Mouse (Mus musculus) liver, embryonic 14.5 days (tissue): ENCODE measurements around the gene Emid1. TPM values are rescaled to one million over a fixed set of nuclear protein-coding genes. Genes with fewer than 3 reads are reported as not detected.

Experiments
- ATAC-seq: fragments of 200-750 bp; cut with Nextera tagmentation; 2 replicates; pipeline ENCODE4 v1.8.0; 2017; ENCODE audit warnings: moderate number of reproducible peaks, mild to moderate bottlenecking, moderate library complexity; ENCODE audit not compliant: insufficient read depth
- DNase-seq, 3 experiments: peaks; one replicate each; pipeline ENCODE4 v3.0.0-alpha.2; 2012 to 2013; ENCODE audit warnings: low read depth in 3 of 3, low spot score in 3 of 3
- H3K27ac ChIP-seq: fragments of 300-500 bp; sonication (generic); 2 replicates; pipeline ENCODE4 v1.5.1; 2014; ENCODE audit warnings: moderate library complexity, mild to moderate bottlenecking, control low read depth, inconsistent platforms
- H3K27me3 ChIP-seq: fragments of 300-500 bp; sonication (generic); 2 replicates; pipeline ENCODE4 v1.6.1; 2014; ENCODE audit warnings: mild to moderate bottlenecking, low read length, moderate library complexity; ENCODE audit not compliant: control insufficient read depth, insufficient read depth
- H3K36me3 ChIP-seq: fragments of 300-500 bp; sonication (generic); replicated peaks from 2 replicates; pipeline ENCODE4 v1.6.1; 2014; ENCODE audit warnings: low read depth; ENCODE audit not compliant: control insufficient read depth, insufficient read depth
- H3K4me1 ChIP-seq, 2 experiments: fragments of 200-500 bp in 1 of 2; fragments of 300-500 bp in 1 of 2; sonication (generic) in 1 of 2; replicated peaks; 2 replicates each; pipeline ENCODE4 v1.6.1; 2012 to 2014; ENCODE audit warnings: antibody characterized with exemption in 1 of 2, inconsistent platforms in 1 of 2, low read length in 1 of 2; ENCODE audit not compliant: control insufficient read depth in 2 of 2, insufficient read depth in 2 of 2
- H3K4me2 ChIP-seq: fragments of 300-500 bp; sonication (generic); 2 replicates; pipeline ENCODE4 v1.6.1; 2014; ENCODE audit warnings: low read depth, mild to moderate bottlenecking, control low read depth, moderate library complexity
- H3K4me3 ChIP-seq, 2 experiments: fragments of 200-500 bp in 1 of 2; fragments of 300-500 bp in 1 of 2; sonication (generic) in 1 of 2; 2 replicates each; pipeline ENCODE4 v1.5.1; 2012 to 2014; ENCODE audit warnings: low read depth in 2 of 2, low read length in 2 of 2, mild to moderate bottlenecking in 2 of 2, control low read depth in 1 of 2, inconsistent platforms in 1 of 2, moderate library complexity in 1 of 2; ENCODE audit not compliant: insufficient read depth in 1 of 2
- H3K9ac ChIP-seq: fragments of 300-500 bp; sonication (generic); replicated peaks from 2 replicates; pipeline ENCODE4 v1.6.1; 2014; ENCODE audit warnings: mild to moderate bottlenecking, control low read depth, moderate library complexity
- H3K9me3 ChIP-seq: fragments of 300-500 bp; sonication (generic); 2 replicates; pipeline ENCODE4 v1.6.1; 2016; ENCODE audit warnings: low read length, mixed read lengths; ENCODE audit not compliant: control insufficient read depth
- CTCF ChIP-seq: IDR thresholded peaks from 2 replicates; pipeline ENCODE4 v1.5.1; 2016; ENCODE audit warnings: antibody characterized with exemption, low read depth, control low read depth
- EP300 ChIP-seq: IDR thresholded peaks from 2 replicates; pipeline ENCODE4 v1.6.1; 2016; ENCODE audit warnings: antibody characterized with exemption, low read depth
- WGBS: fragments of 180-500 bp; shearing (Covaris S2); extraction: QIAGEN DNeasy Blood & Tissue Kit; methylation state at CpG from one replicate; pipeline ENCODE4 v1.1.7; 2014; ENCODE audit not compliant: insufficient replicate concordance; 5-methylcytosine and 5-hydroxymethylcytosine counted together
- polyA plus RNA-seq, 2 experiments: library from polyadenylated mRNA; depleted of rRNA in 1 of 2; stranded (reverse) in 1 of 2; unstranded in 1 of 2; fragments of >200 nt; fragmentation: Nextera tagmentation in 1 of 2; extraction: Ambion mirVana in 1 of 2; gene quantifications; 2 replicates each; pipeline versions ENCODE4 v1.2.1 to v1.2.3; 2012 to 2014

Emid1 gene
- polyA plus RNA-seq, 2 experiments: 1.3 to 1.5 TPM

DNA sequence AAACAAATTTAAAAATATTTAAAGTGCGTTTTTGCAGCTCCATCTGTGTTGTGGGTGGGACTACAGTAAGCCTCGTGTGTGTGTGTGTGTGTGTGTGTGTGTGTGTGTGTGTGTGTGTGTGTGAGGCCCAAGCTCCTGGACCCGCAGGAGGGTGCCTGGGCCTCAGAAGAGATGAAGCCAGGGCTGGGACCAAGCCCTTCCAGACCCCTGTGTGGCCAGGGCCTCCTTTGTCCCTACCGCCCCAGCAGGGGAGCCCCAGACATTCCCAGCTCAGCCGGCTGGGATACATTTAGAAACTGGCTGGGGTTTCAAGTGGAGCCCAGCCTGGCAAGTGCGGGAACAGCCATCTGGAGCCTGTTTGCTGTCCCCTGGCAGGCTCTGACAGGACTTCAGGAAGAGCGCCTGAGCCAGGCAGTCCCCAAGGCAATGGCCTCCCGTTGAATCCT lies 13.4 kb upstream of the Emid1 start:
- H3K27me3 ChIP-seq: no peaks in the 10 kb centered on the region
- no peak overlapping the region for H3K9ac ChIP-seq
- no peaks in the 10 kb centered on the region for H3K4me1 ChIP-seq
- H3K4me2 ChIP-seq: no peak overlapping the region
- 47% methylated on average over 8 of the region's 8 CpGs for WGBS
- ATAC-seq: no peak
- TF ChIP-seq CTCF (no peak), EP300 (no peak)
- no peak for DNase-seq
- no peaks in the 10 kb centered on the region for H3K36me3 ChIP-seq
- no peak overlapping the region for H3K4me3 ChIP-seq
- H3K27ac ChIP-seq: no peak overlapping the region
- H3K9me3 ChIP-seq: no peaks in the 10 kb centered on the region; the same call in 1 of the 2 replicates

DNA sequence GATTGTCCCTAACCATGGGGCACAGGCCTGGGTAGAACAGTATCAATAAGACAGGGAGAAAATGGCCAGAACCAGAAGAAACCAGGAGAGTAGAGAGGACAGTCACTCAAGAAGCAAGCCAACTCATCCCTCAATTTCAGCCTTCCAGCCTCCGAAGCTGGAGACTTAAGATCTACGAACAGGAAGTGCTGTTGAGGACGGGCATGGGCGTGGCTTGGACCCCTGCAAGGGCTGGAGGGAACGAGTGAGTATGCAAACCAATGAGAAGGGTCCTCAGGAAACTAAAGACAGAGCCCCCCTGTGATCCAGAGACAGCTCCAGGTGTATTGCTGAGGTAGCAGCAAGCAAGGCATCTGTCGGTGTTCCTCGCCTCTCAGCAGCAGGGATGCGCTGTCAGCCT lies 12.3 kb upstream of the Emid1 start:
- no peak overlapping the region for H3K4me2 ChIP-seq
- TF ChIP-seq CTCF: no peak
- TF ChIP-seq EP300: no peak
- no peak overlapping the region for H3K9ac ChIP-seq
- no peak overlapping the region for H3K4me3 ChIP-seq
- ATAC-seq: no peak
- H3K36me3 ChIP-seq: no peaks in the 10 kb centered on the region
- no peaks in the 10 kb centered on the region; the same call in 1 of the 2 replicates for H3K9me3 ChIP-seq
- 25% methylated on average over 8 of the region's 8 CpGs for whole genome bisulfite sequencing
- no peak overlapping the region for H3K27ac ChIP-seq
- no peak for DNase-seq
- H3K27me3 ChIP-seq: no peaks in the 10 kb centered on the region
- H3K4me1 ChIP-seq: no peaks in the 10 kb centered on the region

DNA sequence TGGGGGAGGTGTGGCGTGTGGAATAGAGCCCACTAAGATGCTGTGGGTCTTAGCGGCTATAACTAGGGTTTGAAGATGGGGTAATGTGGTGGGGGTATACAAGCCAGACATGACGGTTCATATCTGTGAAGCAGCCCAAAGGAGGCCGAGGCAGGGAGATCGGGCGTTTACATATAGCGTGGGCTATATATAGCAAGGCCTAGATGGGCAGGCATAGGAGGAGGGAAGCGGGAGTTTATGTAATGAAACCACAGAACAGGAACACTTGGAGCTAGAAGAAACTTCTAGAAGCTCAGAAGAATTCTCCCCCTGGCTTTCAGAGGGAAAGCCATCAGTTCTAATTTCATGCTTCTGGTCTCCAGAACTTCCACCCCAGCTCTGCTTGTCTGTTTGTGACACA lies 11.4 kb upstream of the Emid1 start:
- no peak for TF ChIP-seq EP300
- TF ChIP-seq CTCF: no peak
- Histone ChIP-seq H3K36me3 (no peaks in the 10 kb centered on the region), H3K4me3 (no peak overlapping the region), H3K4me1 (no peaks in the 10 kb centered on the region), H3K27me3 (no peaks in the 10 kb centered on the region), H3K9ac (no peak overlapping the region), H3K9me3 (no peaks in the 10 kb centered on the region; the same call in 1 of the 2 replicates), H3K4me2 (no peak overlapping the region), H3K27ac (no peak overlapping the region)
- WGBS: 45% methylated on average over 8 of the region's 8 CpGs
- no peak for ATAC-seq
- no peak for DNase-seq

DNA sequence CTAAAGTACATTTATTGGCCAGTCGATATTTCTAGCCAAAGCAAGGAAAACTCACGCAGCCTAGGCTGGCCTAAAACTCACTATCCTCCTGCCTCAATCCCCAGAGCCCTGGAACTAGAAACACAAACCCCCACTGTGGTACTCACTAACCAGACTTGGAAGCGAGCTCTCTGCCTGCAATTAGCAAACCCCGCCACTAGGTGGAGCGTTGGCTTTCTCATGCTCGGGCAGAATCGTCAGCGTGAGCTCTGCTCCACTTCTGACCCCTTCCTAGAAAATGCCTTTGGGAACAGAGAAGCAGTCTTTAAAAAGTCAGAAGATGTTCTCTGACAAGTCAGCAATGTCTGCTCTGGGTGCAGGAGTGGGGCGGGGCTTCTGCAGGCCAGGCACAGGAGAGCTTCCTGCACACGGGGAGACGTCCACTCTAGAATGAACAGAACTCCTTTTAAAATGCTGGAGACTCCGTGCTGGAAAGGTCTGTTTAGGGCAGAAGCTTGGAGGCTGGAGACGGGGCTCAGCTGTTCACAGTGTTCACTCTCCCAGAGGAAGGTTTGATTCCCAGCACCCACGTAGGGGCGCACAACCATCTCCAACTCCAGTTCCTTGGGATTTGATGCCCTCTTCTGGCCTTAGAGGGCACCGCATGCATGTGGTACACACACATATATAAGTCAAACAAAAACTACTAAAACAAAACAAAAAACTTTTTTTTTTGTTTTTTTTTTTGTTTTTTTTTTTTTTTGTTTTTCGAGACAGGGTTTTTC lies 8.8 kb upstream of the Emid1 start:
- Histone ChIP-seq H3K36me3 (no peaks in the 10 kb centered on the region), H3K4me2 (no peak overlapping the region), H3K27me3 (no peaks in the 10 kb centered on the region), H3K27ac (no peak overlapping the region), H3K4me1 (no peaks in the 10 kb centered on the region), H3K9ac (no peak overlapping the region), H3K9me3 (no peaks in the 10 kb centered on the region; the same call in 1 of the 2 replicates), H3K4me3 (no peak overlapping the region)
- 65% methylated on average over 17 of the region's 17 CpGs for WGBS
- ATAC-seq (no peak), DNase-seq (no peak)
- TF ChIP-seq CTCF (peak; percentile 82), EP300 (no peak)

DNA sequence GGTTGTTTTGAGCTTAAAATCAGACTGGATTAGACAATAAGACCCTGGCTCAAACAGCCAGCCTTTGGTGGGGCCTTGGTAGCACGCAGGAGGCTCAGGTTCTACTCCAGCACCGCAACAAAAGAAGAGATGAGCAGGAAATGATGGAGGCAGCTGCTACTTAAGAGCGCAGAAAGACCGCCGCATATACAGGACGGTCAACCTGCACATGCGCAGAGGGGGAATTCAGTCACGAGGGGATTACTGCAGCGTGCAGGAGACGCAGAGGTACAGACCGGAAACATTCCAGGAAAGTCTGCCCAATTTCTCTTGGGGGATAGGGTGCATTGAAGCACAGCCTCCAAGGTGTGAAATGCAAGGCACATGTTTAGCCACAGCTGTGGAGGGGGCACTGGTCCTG lies 6.0 kb upstream of the Emid1 start:
- Histone ChIP-seq H3K9me3 (no peaks in the 10 kb centered on the region; the same call in 1 of the 2 replicates), H3K9ac (no peak overlapping the region), H3K27me3 (no peaks in the 10 kb centered on the region), H3K4me2 (no peak overlapping the region), H3K4me1 (no peaks in the 10 kb centered on the region), H3K36me3 (no peaks in the 10 kb centered on the region), H3K27ac (no peak overlapping the region), H3K4me3 (no peak overlapping the region)
- TF ChIP-seq EP300 (no peak), CTCF (no peak)
- DNase-seq (no peak), ATAC-seq (no peak)
- 75% methylated on average over 11 of the region's 11 CpGs for WGBS
